In the genomic region with DNA sequence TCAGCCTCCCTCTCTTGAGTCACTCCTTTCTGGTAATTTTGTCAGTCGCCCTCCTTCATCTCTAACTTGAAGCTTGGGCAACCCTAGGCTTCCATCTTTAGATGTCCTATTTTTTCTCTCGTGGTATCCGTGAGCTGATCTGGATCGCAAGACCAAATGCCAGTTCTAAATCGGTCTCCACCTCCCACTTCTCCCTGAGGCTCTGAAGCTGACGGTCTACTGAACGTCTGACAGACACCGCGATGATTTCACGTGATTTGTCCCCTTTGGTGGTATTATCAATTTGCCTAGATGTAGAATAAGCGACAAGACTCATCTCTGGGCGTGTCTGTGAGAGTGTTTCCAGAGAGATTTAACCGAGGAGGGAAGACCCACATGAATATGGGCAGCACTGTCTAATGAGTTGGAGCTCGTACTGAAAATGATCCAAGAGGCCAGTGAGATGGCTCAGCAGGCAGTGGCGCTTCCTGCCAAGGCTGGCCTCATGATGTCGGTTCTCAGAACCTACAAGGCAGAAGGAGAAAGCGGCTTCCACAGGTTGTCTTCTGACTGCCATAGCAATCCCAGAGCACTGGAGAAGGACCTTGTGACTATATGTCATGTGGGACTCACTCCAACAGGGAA, we compare ENCODE assay signal across 13 mouse cellular contexts. TPM values are rescaled to one million over a fixed set of nuclear protein-coding genes. Genes with fewer than 3 reads are reported as not detected.
DNase-seq lines count a peak whose midpoint lies in the region.
"Had no signal": no experiment of that assay in that cellular context is flagged by ENCODE, and none has a peak within 500 bp of the region (broad histone marks: within the 10 kb centered on the region; RNA-seq: fewer than 3 reads in every experiment).

No protein-coding gene starts in this region.

- intact Hi-C loops in left cerebral cortex, postnatal 36 days (cut with DNase I) = no loop called here

- peak; percentile 54 for DNase-seq in right cerebral cortex, adult 18-20 months
- DNase-seq in right cerebral cortex, postnatal 4 days = no peak
- peak; percentile 61 to 63 for DNase-seq in frontal cortex, adult 2 months (ENCODE audit: extremely low spot score in 1 of 2, low spot score in 1 of 2)
- peak; percentile 43 to 59 for DNase-seq in left cerebral cortex, postnatal 36 days (ENCODE audit: low spot score in 2 of 2)
- no peak for DNase-seq in ovary, postnatal 14 days (ENCODE audit: low spot score)
- no peak for DNase-seq in heart, adult 8-10 months (ENCODE audit: low spot score)
- DNase-seq in urinary bladder, postnatal 14 days (ENCODE audit: low spot score) = no peak
- no peak for DNase-seq in thymus, adult 18-20 months
- DNase-seq: adrenal gland, postnatal 14 days; B cell, adult 2 months; gastrocnemius, postnatal 25 days; kidney, postnatal 4 days; liver, embryonic 13.5 days had no signal

RNA-seq across cellular contexts. Expression of a gene that starts 28.7 kb away (rescaled TPM):
- polyA plus RNA-seq in frontal cortex, adult 2 months (2012; rRNA removed) = 22.2 and 23.0 TPM in 2 replicates
- 10 to 100 TPM; 24.3 to 27.0 TPM for total RNA-seq in left cerebral cortex, postnatal 36 days (2021)
- 10 to 100 TPM; 23.6 to 26.3 (median 25.9) TPM for total RNA-seq in heart, adult 8-10 months (2022)

Comparison
In these comparisons a context has a peak if more than half of its experiments do, and no peak if none do; other contexts are left out.
1. DNase-seq: peak in right cerebral cortex, adult 18-20 months (single experiment), frontal cortex, adult 2 months (2 of 2) and left cerebral cortex, postnatal 36 days (2 of 2); none in right cerebral cortex, postnatal 4 days (single experiment), ovary, postnatal 14 days (single experiment), heart, adult 8-10 months (single experiment), urinary bladder, postnatal 14 days (single experiment) and thymus, adult 18-20 months (0 of 2).